9 mouse cellular contexts compared by ENCODE assay signal in genomic region chr9:22115635-22116034, GRCm38 (mm10). TPM values are rescaled to one million over a fixed set of nuclear protein-coding genes. Genes with fewer than 3 reads are reported as not detected.
DNase-seq lines count a peak whose midpoint lies in the region; ATAC-seq and TF ChIP-seq lines count a peak whose summit lies in the region.
"Had no signal": no experiment of that assay in that cellular context is flagged by ENCODE, and none has a peak within 500 bp of the region (broad histone marks: within the 10 kb centered on the region; RNA-seq: fewer than 3 reads in every experiment).

No protein-coding gene starts in this region.

- H3K9ac ChIP-seq in lung, embryonic 16.5 days (ENCODE audit: low read length), result no peak overlapping the region; the same call in 1 of the 2 replicates
- no peak overlapping the region for H3K9ac ChIP-seq in forebrain, embryonic 16.5 days (replicated peaks; ENCODE audit: low read depth, low read length)
- peak overlapping the region; percentile 89 for H3K9ac ChIP-seq in liver, embryonic 13.5 days
- H3K9ac ChIP-seq in stomach, postnatal 0 days (ENCODE audit: low read length), result peak overlapping the region; percentile 88; the same call in 1 of the 2 replicates

- no peak overlapping the region for H3K27ac ChIP-seq in lung, embryonic 16.5 days (ENCODE audit: low read length)
- H3K27ac ChIP-seq in forebrain, embryonic 16.5 days (ENCODE audit: low read length), result no peak overlapping the region
- H3K27ac ChIP-seq in liver, embryonic 13.5 days, result no peak overlapping the region
- H3K27ac ChIP-seq in stomach, postnatal 0 days (replicated peaks), result no peak overlapping the region

- no peak for ATAC-seq in lung, embryonic 16.5 days (ENCODE audit: low read depth)
- ATAC-seq in forebrain, embryonic 16.5 days, result no peak
- ATAC-seq in liver, embryonic 13.5 days (ENCODE audit: low read depth), result no peak
- no peak for ATAC-seq in stomach, postnatal 0 days (ENCODE audit: low FRiP score, low TSS enrichment)

- TF ChIP-seq EP300 in stomach, postnatal 0 days (optimal IDR thresholded peaks at IDR 0.05), result no peak

- H3K4me1 ChIP-seq in lung, embryonic 16.5 days (replicated peaks; ENCODE audit: control insufficient read depth, insufficient read depth, low read length), result peaks cover 12% of the 10 kb centered on the region
- peaks cover 17% of the 10 kb centered on the region for H3K4me1 ChIP-seq in forebrain, embryonic 16.5 days (replicated peaks; ENCODE audit: control insufficient read depth, insufficient read depth, low read length)
- peaks cover 43% of the 10 kb centered on the region for H3K4me1 ChIP-seq in liver, embryonic 13.5 days (replicated peaks)
- no peaks in the 10 kb centered on the region for H3K4me1 ChIP-seq in stomach, postnatal 0 days (replicated peaks; ENCODE audit: control insufficient read depth, insufficient read depth)

- peak overlapping the region; percentile 97 for H3K4me2 ChIP-seq in lung, embryonic 16.5 days (ENCODE audit: low read depth, low read length)
- H3K4me2 ChIP-seq in forebrain, embryonic 16.5 days (ENCODE audit: low read length), result peak overlapping the region; percentile 90
- H3K4me2 ChIP-seq in liver, embryonic 13.5 days, result peak overlapping the region; percentile 92
- H3K4me2 ChIP-seq in stomach, postnatal 0 days (replicated peaks; ENCODE audit: low read depth), result peak overlapping the region; percentile 86; the same call in 1 of the 2 replicates

- peak overlapping the region; percentile 87; the same call in 1 of the 2 replicates for H3K4me3 ChIP-seq in lung, embryonic 16.5 days (ENCODE audit: low read length)
- peak overlapping the region; percentile 81; the same call in 1 of the 2 replicates for H3K4me3 ChIP-seq in forebrain, embryonic 16.5 days (replicated peaks; ENCODE audit: low read length)
- peak overlapping the region; percentile 92 for H3K4me3 ChIP-seq in liver, embryonic 13.5 days (replicated peaks)
- H3K4me3 ChIP-seq in stomach, postnatal 0 days (ENCODE audit: low read depth, low read length), result peak overlapping the region; percentile 84; the same call in 1 of the 2 replicates

- 76% methylated on average over 4 of the region's 4 CpGs for WGBS in lung, embryonic 16.5 days
- WGBS in forebrain, embryonic 16.5 days, result 90% methylated on average over 4 of the region's 4 CpGs
- WGBS in liver, embryonic 13.5 days (ENCODE audit: insufficient replicate concordance), result 83% methylated on average over 4 of the region's 4 CpGs
- WGBS in stomach, postnatal 0 days, result 79% methylated on average over 4 of the region's 4 CpGs

- H3K27me3 ChIP-seq in lung, embryonic 16.5 days (ENCODE audit: control insufficient read depth, insufficient read depth, low read depth, low read length), result no peaks in the 10 kb centered on the region
- no peaks in the 10 kb centered on the region for H3K27me3 ChIP-seq in forebrain, embryonic 16.5 days (replicated peaks; ENCODE audit: control insufficient read depth, insufficient read depth, low read length)
- H3K27me3 ChIP-seq in liver, embryonic 13.5 days, result no peaks in the 10 kb centered on the region
- H3K27me3 ChIP-seq in stomach, postnatal 0 days (ENCODE audit: control insufficient read depth, insufficient read depth, low read length), result no peaks in the 10 kb centered on the region

- TF ChIP-seq CTCF in stomach, postnatal 0 days (IDR thresholded peaks at IDR 0.05; ENCODE audit: low read depth), result no peak

- peaks cover 13% of the 10 kb centered on the region for H3K36me3 ChIP-seq in lung, embryonic 16.5 days (ENCODE audit: control insufficient read depth, insufficient read depth, low read length)
- H3K36me3 ChIP-seq in forebrain, embryonic 16.5 days (ENCODE audit: control insufficient read depth, insufficient read depth), result peaks cover 7% of the 10 kb centered on the region
- peaks cover 38% of the 10 kb centered on the region for H3K36me3 ChIP-seq in liver, embryonic 13.5 days
- peaks cover 9% of the 10 kb centered on the region; the same call in 1 of the 2 replicates for H3K36me3 ChIP-seq in stomach, postnatal 0 days (ENCODE audit: control insufficient read depth, insufficient read depth, low read length)

- no peak for DNase-seq in lung, postnatal 25 days (ENCODE audit: low spot score)
- DNase-seq in liver, embryonic 13.5 days, result no peak
- no peak for DNase-seq in stomach, postnatal 0 days (ENCODE audit: low spot score)
- no peak for DNase-seq in urinary bladder, adult 18-20 months (ENCODE audit: low spot score in 2 of 2)
- DNase-seq in gastrocnemius, postnatal 14 days, result no peak
- DNase-seq: cerebellum, postnatal 36 days; kidney, adult 18-20 months had no signal

- intact Hi-C loops in gastrocnemius, postnatal 14 days (cut with DNase I; ENCODE audit: low total_unique reads), result no loop called here

- no peaks in the 10 kb centered on the region for H3K9me3 ChIP-seq in lung, embryonic 16.5 days (ENCODE audit: control insufficient read depth, low read length)
- H3K9me3 ChIP-seq in forebrain, embryonic 16.5 days (ENCODE audit: control insufficient read depth, low read length), result no peaks in the 10 kb centered on the region
- H3K9me3 ChIP-seq in liver, embryonic 13.5 days (replicated peaks), result no peaks in the 10 kb centered on the region
- no peaks in the 10 kb centered on the region for H3K9me3 ChIP-seq in stomach, postnatal 0 days (ENCODE audit: control insufficient read depth, low read length)

RNA-seq across cellular contexts. Expression of gene Elof1, which starts 1.3 kb away (rescaled TPM):
- polyA plus RNA-seq in lung, embryonic 16.5 days (2015; fragmentation: Nextera tagmentation; extraction: Ambion mirVana), result 197 and 231 TPM in 2 replicates
- 147 and 168 TPM in 2 replicates for polyA plus RNA-seq in forebrain, embryonic 16.5 days (2015; fragmentation: Nextera tagmentation; extraction: Ambion mirVana)
- polyA plus RNA-seq in liver, embryonic 13.5 days (2015; fragmentation: Nextera tagmentation; extraction: Ambion mirVana), result 103 and 109 TPM in 2 replicates
- polyA plus RNA-seq in stomach, postnatal 0 days (2015; fragmentation: Nextera tagmentation; extraction: Ambion mirVana), result 119 TPM in 2 replicates
- total RNA-seq in gastrocnemius, postnatal 14 days (2021), result 10 to 100 TPM; 30.1 to 32.7 TPM

RNA-seq across cellular contexts. Expression of gene Cnn1, which starts 16.6 kb away (rescaled TPM):
- polyA plus RNA-seq in lung, embryonic 16.5 days (2015; fragmentation: Nextera tagmentation; extraction: Ambion mirVana), result 44.6 and 49.5 TPM in 2 replicates
- 0.60 and 0.78 TPM in 2 replicates for polyA plus RNA-seq in forebrain, embryonic 16.5 days (2015; fragmentation: Nextera tagmentation; extraction: Ambion mirVana)
- polyA plus RNA-seq in liver, embryonic 13.5 days (2015; fragmentation: Nextera tagmentation; extraction: Ambion mirVana), result 1.9 and 3.6 TPM in 2 replicates
- polyA plus RNA-seq in stomach, postnatal 0 days (2015; fragmentation: Nextera tagmentation; extraction: Ambion mirVana), result 851 and 1,082 TPM in 2 replicates
- 1 to 10 TPM; 1.7 to 7.9 TPM for total RNA-seq in gastrocnemius, postnatal 14 days (2021)

RNA-seq across cellular contexts. Expression of gene Acp5, which starts 19.9 kb away (rescaled TPM):
- 8.2 and 10.2 TPM in 2 replicates for polyA plus RNA-seq in lung, embryonic 16.5 days (2015; fragmentation: Nextera tagmentation; extraction: Ambion mirVana)
- 0.42 TPM in 1 of 2 replicates, not detected in the other for polyA plus RNA-seq in forebrain, embryonic 16.5 days (2015; fragmentation: Nextera tagmentation; extraction: Ambion mirVana)
- polyA plus RNA-seq in liver, embryonic 13.5 days (2015; fragmentation: Nextera tagmentation; extraction: Ambion mirVana), result 184 and 187 TPM in 2 replicates
- polyA plus RNA-seq in stomach, postnatal 0 days (2015; fragmentation: Nextera tagmentation; extraction: Ambion mirVana), result 41.5 and 42.9 TPM in 2 replicates
- total RNA-seq in gastrocnemius, postnatal 14 days (2021), result 1 to 10 TPM in 1 of 2 experiments, under 1 TPM in 1; 0.55 to 1.1 TPM

RNA-seq across cellular contexts. Expression of gene Ecsit, which starts 30.4 kb away (rescaled TPM):
- polyA plus RNA-seq in lung, embryonic 16.5 days (2015; fragmentation: Nextera tagmentation; extraction: Ambion mirVana), result 28.9 and 31.9 TPM in 2 replicates
- 62.5 and 67.4 TPM in 2 replicates for polyA plus RNA-seq in forebrain, embryonic 16.5 days (2015; fragmentation: Nextera tagmentation; extraction: Ambion mirVana)
- polyA plus RNA-seq in liver, embryonic 13.5 days (2015; fragmentation: Nextera tagmentation; extraction: Ambion mirVana), result 33.4 and 34.2 TPM in 2 replicates
- polyA plus RNA-seq in stomach, postnatal 0 days (2015; fragmentation: Nextera tagmentation; extraction: Ambion mirVana), result 31.7 and 33.1 TPM in 2 replicates
- 10 to 100 TPM; 68.5 to 72.2 TPM for total RNA-seq in gastrocnemius, postnatal 14 days (2021)

RNA-seq across cellular contexts. Expression of gene Pigyl, which starts 41.0 kb away (rescaled TPM):
- polyA plus RNA-seq in lung, embryonic 16.5 days (2015; fragmentation: Nextera tagmentation; extraction: Ambion mirVana), result 84.6 and 85.1 TPM in 2 replicates
- polyA plus RNA-seq in forebrain, embryonic 16.5 days (2015; fragmentation: Nextera tagmentation; extraction: Ambion mirVana), result 72.5 and 78.8 TPM in 2 replicates
- polyA plus RNA-seq in liver, embryonic 13.5 days (2015; fragmentation: Nextera tagmentation; extraction: Ambion mirVana), result 42.1 and 44.6 TPM in 2 replicates
- polyA plus RNA-seq in stomach, postnatal 0 days (2015; fragmentation: Nextera tagmentation; extraction: Ambion mirVana), result 99.2 and 106 TPM in 2 replicates
- 10 to 100 TPM; 29.3 to 30.3 TPM for total RNA-seq in gastrocnemius, postnatal 14 days (2021)

Comparison
In these comparisons a context has a peak if more than half of its experiments do, and no peak if none do; other contexts are left out.
1. H3K9ac ChIP-seq: peak in liver, embryonic 13.5 days (single experiment) and stomach, postnatal 0 days (single experiment); none in lung, embryonic 16.5 days (single experiment) and forebrain, embryonic 16.5 days (single experiment).
2. RNA of gene Cnn1, which starts 16.6 kb away (polyA plus RNA-seq): 851 to 1,082 TPM in stomach, postnatal 0 days; 44.6 to 49.5 TPM in lung, embryonic 16.5 days, 1.9 to 3.6 TPM in liver, embryonic 13.5 days and 0.60 to 0.78 TPM in forebrain, embryonic 16.5 days; every median in the first group is over 10 times any median in the second.
3. Peak in every context shown above with its lines, with median percentiles within 50 percentile points of each other: H3K4me2 ChIP-seq and H3K4me3 ChIP-seq.